Mouse (Mus musculus) limb, embryonic 12.5 days (tissue): Measurements from ENCODE around the gene Pdpn. TPM values are rescaled to one million over a fixed set of nuclear protein-coding genes. Genes with fewer than 3 reads are reported as not detected.

Experiments
- polyA plus RNA-seq: library from polyadenylated mRNA; unstranded; fragments of >200 nt; fragmentation: Nextera tagmentation; extraction: Ambion mirVana; gene quantifications from 2 replicates; pipeline ENCODE4 v1.2.1, GENCODE M21; 2016

Gene Pdpn
- polyA plus RNA-seq, 1 experiment from 2014 or later, result 41.5 TPM

Other genes starting within 250 kb of the Pdpn start
- gene Prdm2, start 86.6 kb downstream of the Pdpn start, polyA plus RNA-seq, result 16.2 and 19.0 TPM in 2 replicates
- 0.63 and 0.67 TPM in 2 replicates for gene Lrrc38, start 50.2 kb upstream of the Pdpn start, polyA plus RNA-seq
- gene Pramel1, start 94.9 kb upstream of the Pdpn start, polyA plus RNA-seq, result not detected in 2 replicates
- 21.9 and 23.6 TPM in 2 replicates for gene Pramef8, start 112.9 kb upstream of the Pdpn start, polyA plus RNA-seq
- not detected in 2 replicates for gene Oog4, start 150.8 kb upstream of the Pdpn start, polyA plus RNA-seq
- gene Gm13043, start 211.8 kb upstream of the Pdpn start, polyA plus RNA-seq, result not detected in 2 replicates
- not detected in 2 replicates for gene Gm13040, start 236.4 kb upstream of the Pdpn start, polyA plus RNA-seq